9 mouse cellular contexts compared by ENCODE assay signal in the genomic region with DNA sequence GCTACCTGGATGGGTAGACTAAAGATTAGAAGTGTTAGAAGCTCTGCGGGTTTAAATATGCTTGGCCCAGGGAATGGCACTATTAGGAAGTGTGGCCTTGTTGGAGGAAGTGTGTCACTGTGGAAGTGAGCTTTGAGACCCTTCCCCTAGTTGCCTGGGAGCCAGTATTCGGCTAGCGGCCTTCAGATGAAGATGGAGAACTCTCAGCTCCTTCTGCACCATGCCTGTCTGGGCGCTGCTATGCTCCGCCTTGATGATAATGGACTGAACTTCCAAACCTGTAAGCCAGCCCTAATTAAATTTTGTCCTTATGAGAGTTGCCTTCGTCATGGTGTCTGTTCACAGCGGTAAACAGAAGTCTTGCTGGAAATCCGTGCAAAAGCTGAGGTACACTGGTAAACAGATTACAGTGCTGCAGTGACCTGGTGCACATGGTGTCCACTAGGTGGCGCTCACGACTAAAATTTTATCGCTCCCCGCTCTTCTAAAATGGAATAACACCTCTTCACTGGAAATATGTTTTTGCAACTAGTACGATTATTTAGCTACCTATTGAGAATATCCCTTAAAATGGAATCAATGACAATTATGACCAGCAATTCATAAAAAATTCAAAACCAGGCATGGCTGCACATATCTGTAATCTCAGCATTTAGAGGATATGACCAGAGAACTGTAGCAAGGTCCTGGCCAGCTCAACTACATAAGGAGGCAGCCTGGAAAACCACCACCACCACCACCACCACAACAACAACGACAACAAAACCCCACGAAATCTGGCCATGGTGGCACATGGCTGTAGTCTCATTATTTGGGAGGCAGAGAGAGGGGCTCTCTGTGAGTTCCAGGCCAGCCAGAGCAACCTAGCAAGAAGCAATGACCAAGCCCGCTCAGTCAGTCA.
DNase-seq lines count a peak whose midpoint lies in the region; ATAC-seq and TF ChIP-seq lines count a peak whose summit lies in the region.
"Had no signal": no experiment of that assay in that cellular context is flagged by ENCODE, and none has a peak within 500 bp of the region (broad histone marks: within the 10 kb centered on the region; RNA-seq: fewer than 3 reads in every experiment).

No protein-coding gene starts in this region.

- TF ChIP-seq CTCF in testis, adult 2 months (IDR thresholded peaks at IDR 0.05; ENCODE audit: control insufficient read depth, insufficient read depth, insufficient replicate concordance, low read depth, low read length): peak; percentile 60; the same call in 1 of the 2 replicates

- H3K27ac ChIP-seq in forebrain, embryonic 16.5 days (ENCODE audit: low read length): no peak overlapping the region
- no peak overlapping the region for H3K27ac ChIP-seq in liver, embryonic 13.5 days
- no peak overlapping the region for H3K27ac ChIP-seq in neural tube, embryonic 15.5 days (replicated peaks)
- no peak overlapping the region for H3K27ac ChIP-seq in testis, adult 2 months (ENCODE audit: control insufficient read depth, insufficient read depth, low read depth, low read length)
- H3K27ac ChIP-seq: embryonic facial prominence, embryonic 13.5 days had no signal

- peak; percentile 40 to 86 for DNase-seq in layer of hippocampus, adult 18-20 months (ENCODE audit: low spot score in 2 of 2)
- DNase-seq in layer of hippocampus, adult 9-11 months: no peak
- peak; percentile 77 for DNase-seq in c-Kit-positive CD71-positive TER-119-positive erythroid progenitor cells, embryonic 14.5 days (ENCODE audit: low spot score)
- DNase-seq in induced T-regulatory cell, adult 2 months (ENCODE audit: low read depth): peak; percentile 93
- peak; percentile 50 for DNase-seq in liver, embryonic 13.5 days

- H3K9me3 ChIP-seq in forebrain, embryonic 16.5 days (ENCODE audit: control insufficient read depth, low read length): no peaks in the 10 kb centered on the region
- H3K9me3 ChIP-seq in liver, embryonic 13.5 days (replicated peaks): no peaks in the 10 kb centered on the region
- H3K9me3 ChIP-seq in neural tube, embryonic 15.5 days (replicated peaks): no peaks in the 10 kb centered on the region
- H3K9me3 ChIP-seq: embryonic facial prominence, embryonic 13.5 days had no signal

- H3K27me3 ChIP-seq in forebrain, embryonic 16.5 days (replicated peaks; ENCODE audit: control insufficient read depth, insufficient read depth, low read length): no peaks in the 10 kb centered on the region
- no peaks in the 10 kb centered on the region for H3K27me3 ChIP-seq in liver, embryonic 13.5 days
- H3K27me3 ChIP-seq in neural tube, embryonic 15.5 days (replicated peaks): no peaks in the 10 kb centered on the region
- H3K27me3 ChIP-seq in testis, adult 2 months (ENCODE audit: control insufficient read depth, insufficient read depth, low read length): no peaks in the 10 kb centered on the region
- H3K27me3 ChIP-seq: embryonic facial prominence, embryonic 13.5 days had no signal

- H3K36me3 ChIP-seq in forebrain, embryonic 16.5 days (ENCODE audit: control insufficient read depth, insufficient read depth): no peaks in the 10 kb centered on the region
- no peaks in the 10 kb centered on the region for H3K36me3 ChIP-seq in liver, embryonic 13.5 days
- H3K36me3 ChIP-seq in neural tube, embryonic 15.5 days: no peaks in the 10 kb centered on the region
- no peaks in the 10 kb centered on the region for H3K36me3 ChIP-seq in testis, adult 2 months (ENCODE audit: control insufficient read depth, insufficient read depth, low read length)
- H3K36me3 ChIP-seq: embryonic facial prominence, embryonic 13.5 days had no signal

- H3K4me3 ChIP-seq in forebrain, embryonic 16.5 days (replicated peaks; ENCODE audit: low read length): no peak overlapping the region
- H3K4me3 ChIP-seq in liver, embryonic 13.5 days (replicated peaks): no peak overlapping the region
- no peak overlapping the region for H3K4me3 ChIP-seq in neural tube, embryonic 15.5 days (replicated peaks)
- H3K4me3 ChIP-seq in testis, adult 2 months (ENCODE audit: control insufficient read depth, low read depth, low read length): no peak overlapping the region
- H3K4me3 ChIP-seq: embryonic facial prominence, embryonic 13.5 days had no signal

- peak; percentile 82 for ATAC-seq in forebrain, embryonic 16.5 days
- no peak for ATAC-seq in liver, embryonic 13.5 days (ENCODE audit: low read depth)
- peak; percentile 84; the same call in 1 of the 2 replicates for ATAC-seq in neural tube, embryonic 15.5 days (ENCODE audit: low FRiP score)

- peaks cover 4% of the 10 kb centered on the region; the same call in 1 of the 2 replicates for H3K4me1 ChIP-seq in forebrain, embryonic 16.5 days (replicated peaks; ENCODE audit: control insufficient read depth, insufficient read depth, low read length)
- H3K4me1 ChIP-seq in liver, embryonic 13.5 days (replicated peaks): peaks cover 35% of the 10 kb centered on the region
- no peaks in the 10 kb centered on the region for H3K4me1 ChIP-seq in neural tube, embryonic 15.5 days
- peaks cover 13% of the 10 kb centered on the region for H3K4me1 ChIP-seq in testis, adult 2 months (ENCODE audit: control insufficient read depth, insufficient read depth, low read length)

- H3K9ac ChIP-seq in forebrain, embryonic 16.5 days (replicated peaks; ENCODE audit: low read depth, low read length): no peak overlapping the region
- H3K9ac ChIP-seq in liver, embryonic 13.5 days: no peak overlapping the region
- no peak overlapping the region for H3K9ac ChIP-seq in neural tube, embryonic 15.5 days (replicated peaks)
- H3K9ac ChIP-seq: embryonic facial prominence, embryonic 13.5 days had no signal

- H3K4me2 ChIP-seq in forebrain, embryonic 16.5 days (ENCODE audit: low read length): no peak overlapping the region
- no peak overlapping the region for H3K4me2 ChIP-seq in liver, embryonic 13.5 days
- H3K4me2 ChIP-seq in neural tube, embryonic 15.5 days: no peak overlapping the region
- H3K4me2 ChIP-seq: embryonic facial prominence, embryonic 13.5 days had no signal

- 28% methylated on average over 16 of the region's 16 CpGs for WGBS in forebrain, embryonic 16.5 days
- 30% methylated on average over 16 of the region's 16 CpGs for WGBS in liver, embryonic 13.5 days (ENCODE audit: insufficient replicate concordance)
- 32% methylated on average over 16 of the region's 16 CpGs for WGBS in neural tube, embryonic 15.5 days

- TF ChIP-seq POLR2A in testis, adult 2 months (IDR thresholded peaks at IDR 0.05; ENCODE audit: control insufficient read depth, low read depth, low read length): no peak
